Mouse (Mus musculus): ENCODE measurements around the gene Ppox. TPM values are rescaled to one million over a fixed set of nuclear protein-coding genes. Genes with fewer than 3 reads are reported as not detected.

Gene Ppox
- polyA plus RNA-seq, 1 experiment from 2014 or later, result 48.6 TPM

DNA sequence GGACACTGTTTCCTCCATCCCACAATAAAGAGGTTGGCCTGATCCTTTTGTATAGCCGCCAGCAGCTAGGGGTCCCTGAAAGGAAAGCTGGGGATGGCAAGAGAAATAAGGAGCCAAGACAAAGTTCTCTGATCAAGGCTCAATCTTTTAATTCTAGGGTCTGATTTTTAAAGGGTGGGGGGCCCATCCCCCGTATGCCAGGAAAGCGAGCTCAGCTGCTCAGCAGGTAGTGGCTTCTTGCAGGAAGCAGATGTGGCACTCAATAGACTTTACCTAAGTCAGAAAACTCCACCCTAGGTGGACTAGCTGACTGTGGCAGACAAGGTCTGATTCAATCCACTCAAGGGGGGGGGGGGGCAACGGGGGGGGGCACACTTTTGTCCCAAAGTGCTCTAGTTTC, 54.2 kb downstream of the Ppox start:
- H3K9me3 ChIP-seq (ENCODE audit: control insufficient read depth, low read length), result no peaks in the 10 kb centered on the region
- peaks cover under 1% of the 10 kb centered on the region; the same call in 1 of the 2 replicates for H3K4me1 ChIP-seq (replicated peaks; ENCODE audit: control insufficient read depth, insufficient read depth, low read length)
- 70% methylated on average over 4 of the region's 4 CpGs for WGBS
- DNase-seq (ENCODE audit: low spot score) (no peak), ATAC-seq (replicated peaks; ENCODE audit: low FRiP score, low TSS enrichment, low read depth) (no peak)
- no peak overlapping the region for H3K4me3 ChIP-seq (ENCODE audit: low read depth, low read length)
- no peak overlapping the region for H3K27ac ChIP-seq (ENCODE audit: low read depth)
- H3K36me3 ChIP-seq (ENCODE audit: control insufficient read depth, insufficient read depth, low read length), result no peaks in the 10 kb centered on the region
- H3K9ac ChIP-seq (ENCODE audit: low read length), result no peak overlapping the region
- H3K27me3 ChIP-seq (replicated peaks; ENCODE audit: control insufficient read depth, insufficient read depth, low read length), result no peaks in the 10 kb centered on the region
- H3K4me2 ChIP-seq (ENCODE audit: low read length), result no peak overlapping the region

Other genes starting within 250 kb of the Ppox start
- gene Fcgr3, start 216.3 kb downstream of the Ppox start, polyA plus RNA-seq (2014; fragmentation: Nextera tagmentation; extraction: Ambion mirVana), result 10.7 and 12.7 TPM in 2 replicates
- gene Cfap126, start 167.3 kb downstream of the Ppox start, polyA plus RNA-seq (2014; fragmentation: Nextera tagmentation; extraction: Ambion mirVana), result 1.5 and 2.1 TPM in 2 replicates
- 341 and 347 TPM in 2 replicates for gene Sdhc, start 130.6 kb downstream of the Ppox start, polyA plus RNA-seq (2014; fragmentation: Nextera tagmentation; extraction: Ambion mirVana)
- 0.48 and 0.49 TPM in 2 replicates for gene Mpz, start 130.5 kb downstream of the Ppox start, polyA plus RNA-seq (2014; fragmentation: Nextera tagmentation; extraction: Ambion mirVana)
- 21.9 and 29.2 TPM in 2 replicates for gene Pcp4l1, start 84.9 kb downstream of the Ppox start, polyA plus RNA-seq (2014; fragmentation: Nextera tagmentation; extraction: Ambion mirVana)
- gene Nr1i3, start 67.2 kb downstream of the Ppox start, polyA plus RNA-seq (2014; fragmentation: Nextera tagmentation; extraction: Ambion mirVana), result 0.55 and 1.7 TPM in 2 replicates
- 27.2 and 31.5 TPM in 2 replicates for gene Tomm40l, start 58.7 kb downstream of the Ppox start, polyA plus RNA-seq (2014; fragmentation: Nextera tagmentation; extraction: Ambion mirVana)
- 2.5 and 5.2 TPM in 2 replicates for gene Apoa2, start 56.1 kb downstream of the Ppox start, polyA plus RNA-seq (2014; fragmentation: Nextera tagmentation; extraction: Ambion mirVana)
- gene Fcer1g, start 46.8 kb downstream of the Ppox start, polyA plus RNA-seq (2014; fragmentation: Nextera tagmentation; extraction: Ambion mirVana), result 47.0 and 55.3 TPM in 2 replicates
- gene Adamts4, start 30.8 kb downstream of the Ppox start, polyA plus RNA-seq (2014; fragmentation: Nextera tagmentation; extraction: Ambion mirVana), result 5.0 and 6.1 TPM in 2 replicates
- gene Ndufs2, start 29.8 kb downstream of the Ppox start, polyA plus RNA-seq (2014; fragmentation: Nextera tagmentation; extraction: Ambion mirVana), result 247 and 258 TPM in 2 replicates
- 65.5 and 68.4 TPM in 2 replicates for gene B4galt3, start 10.9 kb downstream of the Ppox start, polyA plus RNA-seq (2014; fragmentation: Nextera tagmentation; extraction: Ambion mirVana)
- 63.0 and 68.1 TPM in 2 replicates for gene Usp21, start 6.8 kb upstream of the Ppox start, polyA plus RNA-seq (2014; fragmentation: Nextera tagmentation; extraction: Ambion mirVana)
- 105 and 114 TPM in 2 replicates for gene Ufc1, start 13.8 kb upstream of the Ppox start, polyA plus RNA-seq (2014; fragmentation: Nextera tagmentation; extraction: Ambion mirVana)
- 43.8 and 51.1 TPM in 2 replicates for gene Dedd, start 48.0 kb upstream of the Ppox start, polyA plus RNA-seq (2014; fragmentation: Nextera tagmentation; extraction: Ambion mirVana)
- gene Nit1, start 64.5 kb upstream of the Ppox start, polyA plus RNA-seq (2014; fragmentation: Nextera tagmentation; extraction: Ambion mirVana), result 31.1 and 34.6 TPM in 2 replicates
- gene Pfdn2, start 64.5 kb upstream of the Ppox start, polyA plus RNA-seq (2014; fragmentation: Nextera tagmentation; extraction: Ambion mirVana), result 48.2 and 51.4 TPM in 2 replicates
- 1.5 and 1.7 TPM in 2 replicates for gene Klhdc9, start 79.6 kb upstream of the Ppox start, polyA plus RNA-seq (2014; fragmentation: Nextera tagmentation; extraction: Ambion mirVana)
- gene Nectin4, start 88.9 kb upstream of the Ppox start, polyA plus RNA-seq (2014; fragmentation: Nextera tagmentation; extraction: Ambion mirVana), result 2.6 and 2.8 TPM in 2 replicates
- 1.1 and 1.3 TPM in 2 replicates for gene Arhgap30, start 107.8 kb upstream of the Ppox start, polyA plus RNA-seq (2014; fragmentation: Nextera tagmentation; extraction: Ambion mirVana)
- 73.7 and 83.4 TPM in 2 replicates for gene Usf1, start 130.1 kb upstream of the Ppox start, polyA plus RNA-seq (2014; fragmentation: Nextera tagmentation; extraction: Ambion mirVana)
- 2.8 and 3.4 TPM in 2 replicates for gene Tstd1, start 137.7 kb upstream of the Ppox start, polyA plus RNA-seq (2014; fragmentation: Nextera tagmentation; extraction: Ambion mirVana)
- gene F11r, start 156.3 kb upstream of the Ppox start, polyA plus RNA-seq (2014; fragmentation: Nextera tagmentation; extraction: Ambion mirVana), result 88.7 and 92.1 TPM in 2 replicates
- 10.9 and 12.3 TPM in 2 replicates for gene Alyref2, start 222.3 kb upstream of the Ppox start, polyA plus RNA-seq (2014; fragmentation: Nextera tagmentation; extraction: Ambion mirVana)

Data from intestine, embryonic 14.5 days (tissue).